Mouse (Mus musculus) mouse trophoblast stem cell (cell line): ENCODE measurements at regions not wholly inside any gene's neighbourhood (a gene's known extent, or its start where the extent isn't known, plus 50 kb on each side); places are given as distances from the start of the nearest gene placed in this dataset.

Experiments used
- in situ Hi-C, 2 experiments: fragments of 300-500 bp; cut with MseI, MboI; formaldehyde crosslinking; loops; 2 replicates in 1 of 2; 3 replicates in 1 of 2; pipeline ENCODE4 v1.15.1; 2025

GRCm38 (mm10) chr6:68033608-68034007, 498.0 kb upstream of the Tacstd2 start:
- in situ Hi-C loops, result loop anchor here in 1 of 2 experiments (10.0 kb wide), 1 partner anchor 169 kb away; no protein-coding TSS in a partner anchor

DNA sequence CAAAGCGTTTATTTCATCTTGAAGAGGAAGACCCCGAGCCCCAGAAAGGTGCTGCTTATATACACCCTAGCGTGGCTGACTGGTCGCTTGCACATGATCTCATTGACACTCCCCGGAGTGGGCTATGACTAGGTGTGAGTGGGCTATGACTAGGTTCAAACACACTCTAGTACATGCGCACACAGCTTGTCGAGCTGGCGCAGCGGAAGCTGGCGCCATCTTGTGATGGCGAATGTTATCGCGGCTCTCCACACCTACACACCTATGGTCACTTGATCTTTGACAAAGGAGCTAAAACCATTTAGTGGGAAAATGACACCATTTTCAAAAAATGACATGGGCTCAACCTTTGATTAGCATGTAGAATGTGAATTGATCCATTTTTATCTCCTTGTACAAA, 495.1 kb upstream of the Tacstd2 start:
- in situ Hi-C loops, result loop anchor here in 1 of 2 experiments (10.0 kb wide), 1 partner anchor 166 kb away; no protein-coding TSS in a partner anchor
